Mouse (Mus musculus): Measurements from ENCODE around the gene Pdlim1. TPM values are rescaled to one million over a fixed set of nuclear protein-coding genes. Genes with fewer than 3 reads are reported as not detected.
A peak's percentile ranks its signal among the peaks of the same experiment; 100 is the strongest.

Pdlim1 gene
- polyA plus RNA-seq, 1 experiment from 2014 or later = 179 TPM

DNA sequence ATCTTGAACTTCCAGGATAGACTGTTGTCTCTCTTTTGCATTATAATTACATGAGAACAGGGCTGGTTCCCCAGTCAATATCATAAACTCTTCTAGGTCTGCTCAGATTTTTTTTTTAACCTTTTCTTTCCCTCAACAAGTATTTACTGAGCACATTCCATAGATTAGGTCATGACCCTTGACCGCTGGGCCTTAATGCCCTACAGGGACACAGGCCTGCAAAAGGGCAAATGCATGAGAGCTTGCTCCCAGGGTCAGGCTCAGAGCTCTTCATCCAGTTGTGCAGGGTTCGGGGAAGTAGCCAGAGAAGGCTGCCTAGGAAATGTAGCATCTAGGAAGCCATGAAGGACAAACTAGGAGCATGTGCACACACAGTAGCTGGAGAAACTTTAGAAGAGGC, 35.0 kb upstream of the Pdlim1 start:
- Histone ChIP-seq H3K27me3 (ENCODE audit: control insufficient read depth, insufficient read depth, low read depth, low read length) (no peaks in the 10 kb centered on the region), H3K36me3 (ENCODE audit: control insufficient read depth, insufficient read depth, low read length) (peaks cover 3% of the 10 kb centered on the region), H3K4me1 (replicated peaks; ENCODE audit: control insufficient read depth, insufficient read depth, low read length) (no peaks in the 10 kb centered on the region), H3K9me3 (ENCODE audit: control insufficient read depth, low read length) (no peaks in the 10 kb centered on the region), H3K4me2 (ENCODE audit: low read depth, low read length) (no peak overlapping the region), H3K9ac (ENCODE audit: low read length) (no peak overlapping the region), H3K27ac (ENCODE audit: low read length) (no peak overlapping the region), H3K4me3 (ENCODE audit: low read length) (no peak overlapping the region)
- no peak for ATAC-seq (ENCODE audit: low read depth)
- 54% methylated on average over 2 of the region's 2 CpGs for WGBS

DNA sequence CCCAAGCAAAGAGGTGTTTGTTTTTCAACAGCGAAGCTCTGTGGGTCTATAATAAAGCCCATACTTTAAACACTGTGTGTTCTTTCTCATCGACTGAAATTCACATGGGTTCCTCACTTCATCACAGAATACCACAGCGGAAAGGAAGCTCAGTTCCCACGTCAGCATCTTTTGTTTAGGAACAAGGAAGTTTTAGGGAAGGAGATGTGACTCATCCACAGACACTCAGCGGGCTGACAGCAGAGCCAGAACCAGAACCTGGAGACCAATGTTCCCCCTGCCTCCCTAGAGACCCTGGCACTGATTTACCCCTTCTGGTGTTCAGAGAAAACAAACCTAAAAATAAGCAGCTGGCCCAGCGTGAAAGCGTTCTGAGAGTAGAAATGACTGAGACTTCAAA, 33.8 kb upstream of the Pdlim1 start:
- Histone ChIP-seq H3K27me3 (ENCODE audit: control insufficient read depth, insufficient read depth, low read depth, low read length) (no peaks in the 10 kb centered on the region), H3K27ac (ENCODE audit: low read length) (no peak overlapping the region), H3K9me3 (ENCODE audit: control insufficient read depth, low read length) (no peaks in the 10 kb centered on the region), H3K4me2 (ENCODE audit: low read depth, low read length) (no peak overlapping the region), H3K9ac (ENCODE audit: low read length) (no peak overlapping the region), H3K36me3 (ENCODE audit: control insufficient read depth, insufficient read depth, low read length) (peaks cover 3% of the 10 kb centered on the region), H3K4me3 (ENCODE audit: low read length) (no peak overlapping the region), H3K4me1 (replicated peaks; ENCODE audit: control insufficient read depth, insufficient read depth, low read length) (no peaks in the 10 kb centered on the region)
- WGBS = 59% methylated on average over 7 of the region's 7 CpGs
- no peak for ATAC-seq (ENCODE audit: low read depth)

DNA sequence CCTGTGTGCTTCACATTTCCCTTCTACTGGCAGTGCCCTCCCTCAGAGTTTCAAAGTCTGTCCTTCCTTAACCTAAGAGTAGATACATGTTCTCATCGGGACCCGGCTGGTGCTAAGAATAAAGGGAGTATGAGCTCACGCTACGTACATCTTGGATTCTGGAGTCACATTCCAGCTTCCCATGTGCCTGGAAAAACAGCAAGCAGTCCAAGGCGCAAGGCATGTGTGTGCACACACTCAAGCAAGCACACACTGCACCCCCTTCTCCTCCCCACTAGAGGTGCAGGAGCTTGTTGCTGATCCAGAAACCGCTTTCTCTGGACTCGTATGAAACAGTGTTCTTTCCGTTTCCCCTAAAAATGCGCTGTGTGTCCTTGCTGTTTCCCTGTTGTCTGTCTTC, 31.3 kb upstream of the Pdlim1 start:
- ATAC-seq (ENCODE audit: low read depth) = 0 out of 2 replicates have a peak, but pooled peaks have one; percentile 17
- H3K27me3 ChIP-seq (ENCODE audit: control insufficient read depth, insufficient read depth, low read depth, low read length) = no peaks in the 10 kb centered on the region
- H3K9me3 ChIP-seq (ENCODE audit: control insufficient read depth, low read length) = no peaks in the 10 kb centered on the region
- H3K9ac ChIP-seq (ENCODE audit: low read length) = no peak overlapping the region
- H3K4me2 ChIP-seq (ENCODE audit: low read depth, low read length) = no peak overlapping the region
- WGBS = 63% methylated on average over 9 of the region's 9 CpGs
- no peak overlapping the region for H3K4me3 ChIP-seq (ENCODE audit: low read length)
- H3K4me1 ChIP-seq (replicated peaks; ENCODE audit: control insufficient read depth, insufficient read depth, low read length) = no peaks in the 10 kb centered on the region
- no peak overlapping the region for H3K27ac ChIP-seq (ENCODE audit: low read length)
- no peaks in the 10 kb centered on the region for H3K36me3 ChIP-seq (ENCODE audit: control insufficient read depth, insufficient read depth, low read length)

DNA sequence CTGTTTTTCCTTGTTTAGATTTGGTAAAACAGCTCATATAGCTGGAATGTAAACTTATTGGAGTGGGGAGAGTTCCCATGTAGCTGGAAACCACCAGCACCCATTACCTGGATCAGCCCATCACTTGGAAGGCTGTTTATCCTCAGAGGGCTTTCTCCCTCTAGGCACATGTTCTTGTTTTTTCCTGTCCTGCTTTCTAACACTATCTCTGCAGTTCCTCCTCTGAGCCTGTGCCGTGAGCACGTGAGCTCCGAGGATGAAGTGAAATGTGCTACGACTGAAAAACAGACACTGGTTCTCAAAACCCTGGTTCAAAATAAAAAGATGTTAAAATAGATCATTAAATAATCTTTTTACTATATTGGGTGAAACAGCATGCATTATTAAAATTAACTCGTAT, 30.8 kb upstream of the Pdlim1 start:
- H3K9me3 ChIP-seq (ENCODE audit: control insufficient read depth, low read length) = no peaks in the 10 kb centered on the region
- no peak overlapping the region for H3K27ac ChIP-seq (ENCODE audit: low read length)
- H3K36me3 ChIP-seq (ENCODE audit: control insufficient read depth, insufficient read depth, low read length) = no peaks in the 10 kb centered on the region
- H3K27me3 ChIP-seq (ENCODE audit: control insufficient read depth, insufficient read depth, low read depth, low read length) = no peaks in the 10 kb centered on the region
- no peaks in the 10 kb centered on the region for H3K4me1 ChIP-seq (replicated peaks; ENCODE audit: control insufficient read depth, insufficient read depth, low read length)
- WGBS = 77% methylated on average over 5 of the region's 5 CpGs
- no peak overlapping the region for H3K4me3 ChIP-seq (ENCODE audit: low read length)
- H3K4me2 ChIP-seq (ENCODE audit: low read depth, low read length) = no peak overlapping the region
- no peak for ATAC-seq (ENCODE audit: low read depth)
- no peak overlapping the region for H3K9ac ChIP-seq (ENCODE audit: low read length)

DNA sequence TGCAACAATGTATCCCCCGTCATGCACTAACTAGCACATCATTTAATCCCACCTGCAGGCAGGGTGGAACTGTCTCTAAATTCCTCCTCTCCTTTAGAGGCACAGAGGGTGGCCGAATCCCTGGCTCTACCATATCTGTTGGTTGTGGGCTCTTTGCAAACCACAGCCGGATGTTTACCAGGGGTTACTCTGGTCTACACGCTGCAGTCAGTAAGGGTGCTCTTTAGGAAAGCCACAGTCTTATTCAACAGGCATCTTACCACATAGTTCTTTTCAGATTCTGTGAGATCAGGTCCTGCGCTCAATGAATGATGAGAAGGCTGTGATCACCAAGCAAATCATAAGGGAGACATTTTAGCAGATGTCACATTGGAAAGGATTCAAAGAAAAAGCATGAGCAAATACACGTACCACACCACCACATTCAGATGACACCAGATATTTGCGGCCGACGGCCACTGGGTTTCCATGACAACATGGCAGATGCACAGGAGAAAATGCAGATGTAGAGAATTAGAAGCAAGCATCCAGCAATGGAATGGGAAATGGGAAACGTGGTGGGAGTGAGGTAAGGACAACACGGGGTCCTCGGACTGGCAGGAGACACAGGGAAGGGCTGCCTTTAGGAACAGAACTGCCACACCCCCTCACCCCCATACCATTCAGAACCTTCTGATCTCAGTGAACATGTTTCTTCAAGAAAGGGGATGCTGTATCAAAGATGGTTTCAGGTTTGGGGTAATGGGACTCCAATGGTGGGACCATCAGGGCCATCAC, 28.5 kb upstream of the Pdlim1 start:
- H3K4me2 ChIP-seq (ENCODE audit: low read depth, low read length) = no peak overlapping the region
- H3K27ac ChIP-seq (ENCODE audit: low read length) = no peak overlapping the region
- H3K36me3 ChIP-seq (ENCODE audit: control insufficient read depth, insufficient read depth, low read length) = no peaks in the 10 kb centered on the region
- 65% methylated on average over 12 of the region's 12 CpGs for WGBS
- no peaks in the 10 kb centered on the region for H3K27me3 ChIP-seq (ENCODE audit: control insufficient read depth, insufficient read depth, low read depth, low read length)
- H3K4me1 ChIP-seq (replicated peaks; ENCODE audit: control insufficient read depth, insufficient read depth, low read length) = no peaks in the 10 kb centered on the region
- H3K4me3 ChIP-seq (ENCODE audit: low read length) = no peak overlapping the region
- no peak overlapping the region for H3K9ac ChIP-seq (ENCODE audit: low read length)
- H3K9me3 ChIP-seq (ENCODE audit: control insufficient read depth, low read length) = no peaks in the 10 kb centered on the region
- no peak for ATAC-seq (ENCODE audit: low read depth)

DNA sequence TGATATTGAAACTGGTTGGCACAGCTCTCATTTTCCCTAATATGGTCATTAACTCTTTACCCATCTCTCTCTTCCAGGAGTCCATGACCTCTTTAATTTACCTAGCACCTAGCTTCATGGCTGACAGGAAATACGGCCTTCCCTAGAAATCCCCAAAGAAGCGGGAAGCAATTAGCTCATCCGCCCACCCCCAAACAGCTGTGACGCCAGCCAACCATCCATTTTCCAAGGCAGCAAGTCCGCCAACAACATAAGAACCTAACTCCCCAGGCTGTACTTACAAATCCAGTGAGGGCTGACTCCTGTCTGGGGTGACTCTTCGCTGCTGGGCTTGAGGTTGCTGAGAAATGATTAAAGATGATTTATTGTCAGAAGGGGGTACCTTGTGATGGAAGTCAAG, 27.5 kb upstream of the Pdlim1 start:
- ATAC-seq (ENCODE audit: low read depth) = no peak
- Histone ChIP-seq H3K9ac (ENCODE audit: low read length) (no peak overlapping the region), H3K9me3 (ENCODE audit: control insufficient read depth, low read length) (no peaks in the 10 kb centered on the region), H3K36me3 (ENCODE audit: control insufficient read depth, insufficient read depth, low read length) (no peaks in the 10 kb centered on the region), H3K4me2 (ENCODE audit: low read depth, low read length) (no peak overlapping the region), H3K27me3 (ENCODE audit: control insufficient read depth, insufficient read depth, low read depth, low read length) (no peaks in the 10 kb centered on the region), H3K4me1 (replicated peaks; ENCODE audit: control insufficient read depth, insufficient read depth, low read length) (no peaks in the 10 kb centered on the region), H3K27ac (ENCODE audit: low read length) (no peak overlapping the region), H3K4me3 (ENCODE audit: low read length) (no peak overlapping the region)
- 76% methylated on average over 6 of the region's 6 CpGs for WGBS

DNA sequence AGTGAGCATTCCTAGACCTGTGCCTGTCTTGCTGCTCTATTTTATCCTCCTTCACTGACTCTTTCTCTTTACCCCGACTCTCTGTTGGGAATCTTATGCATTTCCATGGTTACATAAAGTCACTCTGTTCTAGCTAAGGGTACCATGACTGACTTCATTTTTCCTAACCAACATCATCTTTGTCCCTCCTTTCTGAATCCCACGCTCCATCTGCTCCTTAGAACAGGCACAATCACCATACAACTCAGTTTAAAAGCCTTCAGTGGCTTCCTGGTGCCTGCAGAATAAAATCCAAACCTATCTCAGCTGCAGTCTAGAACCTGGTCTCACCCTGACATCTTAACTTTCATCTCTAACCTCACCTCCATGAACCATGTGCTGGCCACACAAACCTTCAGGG, 26.9 kb upstream of the Pdlim1 start:
- 88% methylated on average over 2 of the region's 2 CpGs for WGBS
- Histone ChIP-seq H3K9me3 (ENCODE audit: control insufficient read depth, low read length) (no peaks in the 10 kb centered on the region), H3K9ac (ENCODE audit: low read length) (no peak overlapping the region), H3K36me3 (ENCODE audit: control insufficient read depth, insufficient read depth, low read length) (no peaks in the 10 kb centered on the region), H3K4me2 (ENCODE audit: low read depth, low read length) (no peak overlapping the region), H3K27me3 (ENCODE audit: control insufficient read depth, insufficient read depth, low read depth, low read length) (no peaks in the 10 kb centered on the region), H3K27ac (ENCODE audit: low read length) (no peak overlapping the region), H3K4me1 (replicated peaks; ENCODE audit: control insufficient read depth, insufficient read depth, low read length) (no peaks in the 10 kb centered on the region), H3K4me3 (ENCODE audit: low read length) (no peak overlapping the region)
- no peak for ATAC-seq (ENCODE audit: low read depth)

DNA sequence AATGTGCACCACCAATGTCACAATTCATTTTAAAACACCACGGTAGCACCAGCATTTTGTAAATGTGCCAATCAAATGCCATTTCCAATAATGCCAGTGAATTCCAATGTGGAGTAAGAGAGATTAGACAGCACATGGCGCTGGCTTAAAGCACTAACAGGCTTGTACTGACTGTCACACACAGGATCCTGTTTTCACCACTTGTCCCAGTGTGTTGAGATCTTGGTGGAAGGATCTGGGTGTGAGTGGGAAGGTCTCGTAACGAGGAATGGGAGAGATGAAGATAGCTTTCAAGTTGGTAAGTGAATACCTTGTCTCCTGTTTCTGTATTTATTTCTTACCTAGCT, 26.1 kb upstream of the Pdlim1 start:
- ATAC-seq (ENCODE audit: low read depth) = no peak
- WGBS = 62% methylated on average over 4 of the region's 4 CpGs
- no peaks in the 10 kb centered on the region for H3K4me1 ChIP-seq (replicated peaks; ENCODE audit: control insufficient read depth, insufficient read depth, low read length)
- no peak overlapping the region for H3K4me3 ChIP-seq (ENCODE audit: low read length)
- no peak overlapping the region for H3K4me2 ChIP-seq (ENCODE audit: low read depth, low read length)
- H3K36me3 ChIP-seq (ENCODE audit: control insufficient read depth, insufficient read depth, low read length) = no peaks in the 10 kb centered on the region
- no peak overlapping the region for H3K9ac ChIP-seq (ENCODE audit: low read length)
- no peaks in the 10 kb centered on the region for H3K9me3 ChIP-seq (ENCODE audit: control insufficient read depth, low read length)
- H3K27me3 ChIP-seq (ENCODE audit: control insufficient read depth, insufficient read depth, low read depth, low read length) = no peaks in the 10 kb centered on the region
- H3K27ac ChIP-seq (ENCODE audit: low read length) = no peak overlapping the region

DNA sequence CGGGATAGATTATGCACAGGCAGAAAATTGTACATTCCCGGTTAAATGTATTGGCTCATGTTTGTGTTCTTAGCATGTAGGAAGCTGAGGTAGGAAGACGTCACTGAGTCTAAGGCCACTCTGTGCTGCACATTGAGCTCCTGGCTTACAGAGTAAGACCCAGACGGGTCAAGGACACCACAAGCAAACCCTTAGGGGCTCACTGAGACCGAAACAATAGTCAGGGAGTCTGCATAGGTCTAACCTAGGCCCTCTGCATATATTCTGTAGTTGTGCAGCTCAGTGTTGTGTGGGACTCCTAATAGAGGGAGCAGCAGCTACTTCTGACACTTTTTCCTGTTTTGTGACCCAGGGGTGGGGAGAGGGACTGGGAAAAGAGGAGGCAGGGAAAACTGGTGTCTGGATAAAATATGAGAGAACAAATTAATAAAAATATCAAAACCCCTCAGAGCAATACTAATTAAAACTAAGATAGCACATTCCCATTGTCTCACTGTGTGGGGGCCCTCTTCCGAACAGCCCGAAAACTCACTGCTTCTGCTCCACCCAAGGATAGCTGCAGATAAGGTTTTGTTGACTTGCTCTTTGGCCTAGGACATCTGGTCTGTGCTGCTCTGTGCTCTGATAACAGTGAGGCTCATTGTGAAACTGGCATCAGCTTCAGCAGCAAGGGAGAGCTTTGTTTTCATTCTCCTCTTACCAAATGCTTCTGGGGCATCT, 25.6 kb upstream of the Pdlim1 start:
- H3K9ac ChIP-seq (ENCODE audit: low read length) = no peak overlapping the region
- H3K36me3 ChIP-seq (ENCODE audit: control insufficient read depth, insufficient read depth, low read length) = no peaks in the 10 kb centered on the region
- H3K27me3 ChIP-seq (ENCODE audit: control insufficient read depth, insufficient read depth, low read depth, low read length) = no peaks in the 10 kb centered on the region
- H3K4me1 ChIP-seq (replicated peaks; ENCODE audit: control insufficient read depth, insufficient read depth, low read length) = no peaks in the 10 kb centered on the region
- 76% methylated on average over 7 of the region's 7 CpGs for WGBS
- H3K4me3 ChIP-seq (ENCODE audit: low read length) = no peak overlapping the region
- no peak overlapping the region for H3K4me2 ChIP-seq (ENCODE audit: low read depth, low read length)
- H3K27ac ChIP-seq (ENCODE audit: low read length) = no peak overlapping the region
- no peaks in the 10 kb centered on the region for H3K9me3 ChIP-seq (ENCODE audit: control insufficient read depth, low read length)
- no peak for ATAC-seq (ENCODE audit: low read depth)
